Mouse (Mus musculus): ENCODE measurements at regions not wholly inside any gene's neighbourhood (a gene's known extent, or its start where the extent isn't known, plus 50 kb on each side); places are given as distances from the start of the nearest gene placed in this dataset.
"Not testable (repeated sequence)": the region's sequence is repeated elsewhere in the genome, so short reads cannot be mapped to it uniquely, and the experiment has no call there.

- DNase-seq (ENCODE audit: low read depth, low spot score): no peak
- in situ Hi-C loops (cut with MboI; ENCODE audit: low sequenced_read_pairs in 2 of 2, unreplicated experiment in 2 of 2): no loop called here
- no peak overlapping the region for H3K4me3 ChIP-seq (ENCODE audit: insufficient read depth in 1 of 2, low read depth in 1 of 2, low read length in 2 of 2, poor library complexity in 1 of 2, severe bottlenecking in 1 of 2)
- TF ChIP-seq ZC3H11A (IDR thresholded peaks at IDR 0.05; ENCODE audit: borderline replicate concordance, low read depth, low read length) (no peak), HCFC1 (IDR thresholded peaks at IDR 0.05; ENCODE audit: borderline replicate concordance, insufficient read depth, low read length) (no peak), ZNF384 (IDR thresholded peaks at IDR 0.05; ENCODE audit: low read depth, low read length) (no peak), CHD2 (IDR thresholded peaks at IDR 0.05; ENCODE audit: low read depth, low read length) (no peak), MAFK (IDR thresholded peaks at IDR 0.05; ENCODE audit: insufficient read depth, low read depth, low read length) (no peak)
- H3K27ac ChIP-seq (ENCODE audit: insufficient read depth, low read depth, low read length, poor library complexity, severe bottlenecking): no peak overlapping the region
- no peak overlapping the region for H3K9ac ChIP-seq (ENCODE audit: insufficient read depth, low read depth, low read length, poor library complexity, severe bottlenecking)
- H3K9me3 ChIP-seq (ENCODE audit: control insufficient read depth, insufficient read depth, low read depth, low read length): no peaks in the 10 kb centered on the region
- H3K4me1 ChIP-seq (ENCODE audit: control insufficient read depth in 2 of 2, insufficient read depth in 2 of 2, low read length in 2 of 2, poor library complexity in 1 of 2): no peaks in the 10 kb centered on the region
- H3K36me3 ChIP-seq (ENCODE audit: control insufficient read depth, insufficient read depth, low read length, poor library complexity, severe bottlenecking): no peaks in the 10 kb centered on the region
These were observed 100.8 kb upstream of the Arhgap20 start for GRCm38 (mm10) chr9:51664353-51664752.

GRCm38 (mm10) chr9:51664876-51665275 lies 100.3 kb upstream of the Arhgap20 start:
- in situ Hi-C loops (cut with MboI; ENCODE audit: low sequenced_read_pairs in 2 of 2, unreplicated experiment in 2 of 2): no loop called here
- DNase-seq (ENCODE audit: low read depth, low spot score): no peak
- H3K9me3 ChIP-seq (ENCODE audit: control insufficient read depth, insufficient read depth, low read depth, low read length): no peaks in the 10 kb centered on the region

GRCm38 (mm10) chr9:51668976-51669375 lies 96.2 kb upstream of the Arhgap20 start:
- not testable (repeated sequence) for DNase-seq (ENCODE audit: low read depth, low spot score)

More at GRCm38 (mm10) chr9:51664876-51665275, 100.3 kb upstream of the Arhgap20 start:
- H3K4me1 ChIP-seq (ENCODE audit: control insufficient read depth in 2 of 2, insufficient read depth in 2 of 2, low read length in 2 of 2, poor library complexity in 1 of 2): no peaks in the 10 kb centered on the region
- H3K36me3 ChIP-seq (ENCODE audit: control insufficient read depth, insufficient read depth, low read length, poor library complexity, severe bottlenecking): no peaks in the 10 kb centered on the region
- no peak overlapping the region for H3K9ac ChIP-seq (ENCODE audit: insufficient read depth, low read depth, low read length, poor library complexity, severe bottlenecking)
- H3K27ac ChIP-seq (ENCODE audit: insufficient read depth, low read depth, low read length, poor library complexity, severe bottlenecking): no peak overlapping the region
- no peak for TF ChIP-seq ZC3H11A (IDR thresholded peaks at IDR 0.05; ENCODE audit: borderline replicate concordance, low read depth, low read length)
- no peak for TF ChIP-seq HCFC1 (IDR thresholded peaks at IDR 0.05; ENCODE audit: borderline replicate concordance, insufficient read depth, low read length)
- TF ChIP-seq ZNF384 (IDR thresholded peaks at IDR 0.05; ENCODE audit: low read depth, low read length): no peak
- no peak for TF ChIP-seq MAFK (IDR thresholded peaks at IDR 0.05; ENCODE audit: insufficient read depth, low read depth, low read length)
- TF ChIP-seq CHD2 (IDR thresholded peaks at IDR 0.05; ENCODE audit: low read depth, low read length): no peak
- H3K4me3 ChIP-seq (ENCODE audit: insufficient read depth in 1 of 2, low read depth in 1 of 2, low read length in 2 of 2, poor library complexity in 1 of 2, severe bottlenecking in 1 of 2): no peak overlapping the region

GRCm38 (mm10) chr9:51670531-51670930 lies 94.6 kb upstream of the Arhgap20 start:
- Histone ChIP-seq H3K36me3 (ENCODE audit: control insufficient read depth, insufficient read depth, low read length, poor library complexity, severe bottlenecking) (no peaks in the 10 kb centered on the region), H3K4me3 (ENCODE audit: insufficient read depth in 1 of 2, low read depth in 1 of 2, low read length in 2 of 2, poor library complexity in 1 of 2, severe bottlenecking in 1 of 2) (no peak overlapping the region), H3K27ac (ENCODE audit: insufficient read depth, low read depth, low read length, poor library complexity, severe bottlenecking) (no peak overlapping the region), H3K9me3 (ENCODE audit: control insufficient read depth, insufficient read depth, low read depth, low read length) (no peaks in the 10 kb centered on the region), H3K4me1 (ENCODE audit: control insufficient read depth in 2 of 2, insufficient read depth in 2 of 2, low read length in 2 of 2, poor library complexity in 1 of 2) (no peaks in the 10 kb centered on the region), H3K9ac (ENCODE audit: insufficient read depth, low read depth, low read length, poor library complexity, severe bottlenecking) (no peak overlapping the region)
- TF ChIP-seq MAFK (IDR thresholded peaks at IDR 0.05; ENCODE audit: insufficient read depth, low read depth, low read length): no peak
- no peak for TF ChIP-seq ZNF384 (IDR thresholded peaks at IDR 0.05; ENCODE audit: low read depth, low read length)
- no peak for TF ChIP-seq ZC3H11A (IDR thresholded peaks at IDR 0.05; ENCODE audit: borderline replicate concordance, low read depth, low read length)
- TF ChIP-seq HCFC1 (IDR thresholded peaks at IDR 0.05; ENCODE audit: borderline replicate concordance, insufficient read depth, low read length): no peak
- TF ChIP-seq CHD2 (IDR thresholded peaks at IDR 0.05; ENCODE audit: low read depth, low read length): no peak
- in situ Hi-C loops (cut with MboI; ENCODE audit: low sequenced_read_pairs in 2 of 2, unreplicated experiment in 2 of 2): no loop called here
- DNase-seq (ENCODE audit: low read depth, low spot score): no peak

More at GRCm38 (mm10) chr9:51668976-51669375, 96.2 kb upstream of the Arhgap20 start:
- H3K4me3 ChIP-seq (ENCODE audit: insufficient read depth in 1 of 2, low read depth in 1 of 2, low read length in 2 of 2, poor library complexity in 1 of 2, severe bottlenecking in 1 of 2); H3K4me1 ChIP-seq (ENCODE audit: control insufficient read depth in 2 of 2, insufficient read depth in 2 of 2, low read length in 2 of 2, poor library complexity in 1 of 2); H3K27ac ChIP-seq (ENCODE audit: insufficient read depth, low read depth, low read length, poor library complexity, severe bottlenecking); H3K36me3 ChIP-seq (ENCODE audit: control insufficient read depth, insufficient read depth, low read length, poor library complexity, severe bottlenecking); H3K9me3 ChIP-seq (ENCODE audit: control insufficient read depth, insufficient read depth, low read depth, low read length); H3K9ac ChIP-seq (ENCODE audit: insufficient read depth, low read depth, low read length, poor library complexity, severe bottlenecking); in situ Hi-C loops (cut with MboI; ENCODE audit: low sequenced_read_pairs in 2 of 2, unreplicated experiment in 2 of 2): not testable (repeated sequence)

- Histone ChIP-seq H3K9me3 (ENCODE audit: control insufficient read depth, insufficient read depth, low read depth, low read length) (no peaks in the 10 kb centered on the region), H3K4me1 (ENCODE audit: control insufficient read depth in 2 of 2, insufficient read depth in 2 of 2, low read length in 2 of 2, poor library complexity in 1 of 2) (no peaks in the 10 kb centered on the region), H3K27ac (ENCODE audit: insufficient read depth, low read depth, low read length, poor library complexity, severe bottlenecking) (no peak overlapping the region), H3K36me3 (ENCODE audit: control insufficient read depth, insufficient read depth, low read length, poor library complexity, severe bottlenecking) (no peaks in the 10 kb centered on the region), H3K4me3 (ENCODE audit: insufficient read depth in 1 of 2, low read depth in 1 of 2, low read length in 2 of 2, poor library complexity in 1 of 2, severe bottlenecking in 1 of 2) (no peak overlapping the region), H3K9ac (ENCODE audit: insufficient read depth, low read depth, low read length, poor library complexity, severe bottlenecking) (no peak overlapping the region)
- DNase-seq (ENCODE audit: low read depth, low spot score): no peak
- no peak for TF ChIP-seq MAFK (IDR thresholded peaks at IDR 0.05; ENCODE audit: insufficient read depth, low read depth, low read length)
- no peak for TF ChIP-seq CHD2 (IDR thresholded peaks at IDR 0.05; ENCODE audit: low read depth, low read length)
- TF ChIP-seq HCFC1 (IDR thresholded peaks at IDR 0.05; ENCODE audit: borderline replicate concordance, insufficient read depth, low read length): no peak
- TF ChIP-seq ZNF384 (IDR thresholded peaks at IDR 0.05; ENCODE audit: low read depth, low read length): no peak
- TF ChIP-seq ZC3H11A (IDR thresholded peaks at IDR 0.05; ENCODE audit: borderline replicate concordance, low read depth, low read length): no peak
- in situ Hi-C loops (cut with MboI; ENCODE audit: low sequenced_read_pairs in 2 of 2, unreplicated experiment in 2 of 2): no loop called here
These were observed 78.6 kb upstream of the Arhgap20 start for GRCm38 (mm10) chr9:51686536-51686935.
